Mouse (Mus musculus): ENCODE measurements around the gene Gne. TPM values are rescaled to one million over a fixed set of nuclear protein-coding genes. Genes with fewer than 3 reads are reported as not detected.

The Gne gene
- polyA plus RNA-seq, 1 experiment: 31.0 TPM

- TF ChIP-seq GATA1 (IDR thresholded peaks at IDR 0.05; ENCODE audit: borderline replicate concordance, low read length) (no peak), FLI1 (IDR thresholded peaks at IDR 0.05; ENCODE audit: low read length) (no peak)
- H3K9me3 ChIP-seq: peaks cover 9% of the 10 kb centered on the region
- H3K27me3 ChIP-seq (replicated peaks): peaks cover 27% of the 10 kb centered on the region
- no peaks in the 10 kb centered on the region for H3K36me3 ChIP-seq (replicated peaks; ENCODE audit: low read length)
- H3K4me3 ChIP-seq (replicated peaks): no peak overlapping the region
- H3K4me1 ChIP-seq: peaks cover 7% of the 10 kb centered on the region
These were observed 95.0 kb downstream of the Gne start for GRCm38 (mm10) chr4:43988976-43989375.

GRCm38 (mm10) chr4:43984326-43984725, 99.7 kb downstream of the Gne start:
- Histone ChIP-seq H3K9me3 (no peaks in the 10 kb centered on the region), H3K27me3 (replicated peaks) (peaks cover 31% of the 10 kb centered on the region), H3K4me3 (replicated peaks) (no peak overlapping the region), H3K36me3 (replicated peaks; ENCODE audit: low read length) (peaks cover 14% of the 10 kb centered on the region), H3K4me1 (peaks cover 27% of the 10 kb centered on the region)
- TF ChIP-seq FLI1 (IDR thresholded peaks at IDR 0.05; ENCODE audit: low read length): no peak

Other genes starting within 250 kb of the Gne start
- gene Olfr157, start 244.0 kb downstream of the Gne start, polyA plus RNA-seq (2012; ENCODE audit: insufficient read depth, low replicate concordance): 0.13 and 0.40 TPM in 2 replicates
- gene Olfr155, start 232.6 kb downstream of the Gne start, polyA plus RNA-seq (2012; ENCODE audit: insufficient read depth, low replicate concordance): 0.08 TPM in 1 of 2 replicates, not detected in the other
- gene Reck, start 208.6 kb downstream of the Gne start, polyA plus RNA-seq (2012; ENCODE audit: insufficient read depth, low replicate concordance): not detected in 2 replicates
- gene Glipr2, start 126.8 kb downstream of the Gne start, polyA plus RNA-seq (2012; ENCODE audit: insufficient read depth, low replicate concordance): 6.5 and 32.0 TPM in 2 replicates
- gene Ccin, start 100.7 kb downstream of the Gne start, polyA plus RNA-seq (2012; ENCODE audit: insufficient read depth, low replicate concordance): not detected in 2 replicates
- 132 and 432 TPM in 2 replicates for gene Clta, start 79.7 kb downstream of the Gne start, polyA plus RNA-seq (2012; ENCODE audit: insufficient read depth, low replicate concordance)
- 1.5 and 5.3 TPM in 2 replicates for gene Rnf38, start 149.6 kb upstream of the Gne start, polyA plus RNA-seq (2012; ENCODE audit: insufficient read depth, low replicate concordance)
- gene Melk, start 216.7 kb upstream of the Gne start, polyA plus RNA-seq (2012; ENCODE audit: insufficient read depth, low replicate concordance): 0.56 TPM in 1 of 2 replicates, not detected in the other